Mouse (Mus musculus) heart, postnatal 0 days (tissue): ENCODE data around the gene Scgb1b30.

Experiments used
- CTCF ChIP-seq: IDR thresholded peaks from 2 replicates; pipeline ENCODE4 v1.5.1; 2016; ENCODE audit warnings: antibody characterized with exemption, control low read depth, low read depth
- EP300 ChIP-seq: IDR thresholded peaks from 2 replicates; pipeline ENCODE4 v1.6.1; 2016; ENCODE audit warnings: antibody characterized with exemption, low read depth

DNA sequence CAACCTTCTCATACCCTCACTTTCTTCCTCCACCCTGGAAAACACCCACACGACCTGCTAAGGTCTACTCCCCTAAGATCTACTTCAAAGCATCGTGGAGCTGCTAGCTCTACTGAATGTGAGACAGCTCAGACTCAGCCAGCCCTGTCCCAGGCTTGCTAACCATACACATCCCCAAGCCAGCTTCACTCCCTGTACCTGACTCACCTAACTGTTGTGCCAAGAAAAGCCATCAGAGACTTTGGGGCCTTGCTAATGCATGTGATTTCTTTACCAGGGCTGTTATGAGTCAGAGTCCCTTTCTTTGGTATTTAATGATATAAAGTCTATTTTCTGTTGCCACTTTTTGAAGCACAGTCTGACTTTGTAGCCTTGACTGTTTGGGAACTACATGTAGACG is 35.9 kb downstream of the Scgb1b30 start:
- TF ChIP-seq CTCF (no peak), EP300 (no peak)
